Mouse (Mus musculus): ENCODE data around the gene Bub1b.

GRCm38 (mm10) chr2:118641147-118641546 lies 43.1 kb downstream of the Bub1b start:
- TF ChIP-seq CTCF (conservative IDR thresholded peaks at IDR 0.05; ENCODE audit: insufficient read depth, insufficient read length, low read depth, low read length) (no peak; the same call in 1 of the 2 replicates), POLR2A (IDR thresholded peaks at IDR 0.05; ENCODE audit: low read depth, low read length) (no peak)
